Mouse (Mus musculus) neutrophil, adult 5-6 weeks (primary cell): ENCODE data around the gene Gpr155. TPM values are rescaled to one million over a fixed set of nuclear protein-coding genes. Genes with fewer than 3 reads are reported as not detected.
A peak's percentile ranks its signal among the peaks of the same experiment; 100 is the strongest.

Experiments used
- ATAC-seq: fragments of 151-379, 151-347 bp; 2 replicates; pipeline ENCODE4 v1.8.0; 2017; ENCODE audit warnings: mild to moderate bottlenecking, moderate TSS enrichment; ENCODE audit not compliant: insufficient number of reproducible peaks, poor library complexity, low FRiP score, severe bottlenecking; ENCODE audit errors: extremely low read depth
- total RNA-seq: library from RNA; stranded (forward); fragments of 200-1000 nt; gene quantifications from 2 replicates; pipeline ENCODE4 v1.2.3, GENCODE M21; 2017

Gpr155 gene
- total RNA-seq, result 20.1 and 24.3 TPM in 2 replicates

- ATAC-seq, result peak; percentile 88
These were observed at the start of gene Gpr155 for GRCm38 (mm10) chr2:73386356-73387046. Gpr155 (minus strand) TSS chr2:73386572.

DNA sequence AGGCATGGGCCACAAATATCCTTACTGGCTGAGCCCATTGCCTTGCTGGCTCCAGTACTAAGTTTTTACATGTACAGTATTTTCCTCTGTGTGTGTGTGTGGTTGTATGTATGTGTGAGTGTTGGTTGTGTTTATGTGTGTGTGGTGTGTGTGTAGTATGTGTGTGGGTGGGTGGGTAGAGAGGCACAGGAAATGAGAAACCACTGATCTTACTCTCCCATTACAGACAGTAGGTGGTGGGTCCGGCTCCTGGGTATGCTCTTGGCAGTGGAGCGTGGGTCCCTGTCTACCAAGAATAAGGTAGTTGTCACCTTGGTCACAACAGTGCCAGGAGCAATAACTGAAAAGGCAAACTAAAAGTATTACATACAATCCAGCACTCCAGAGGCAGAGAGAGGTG, 49.5 kb upstream of the Gpr155 start:
- no peak for ATAC-seq

DNA sequence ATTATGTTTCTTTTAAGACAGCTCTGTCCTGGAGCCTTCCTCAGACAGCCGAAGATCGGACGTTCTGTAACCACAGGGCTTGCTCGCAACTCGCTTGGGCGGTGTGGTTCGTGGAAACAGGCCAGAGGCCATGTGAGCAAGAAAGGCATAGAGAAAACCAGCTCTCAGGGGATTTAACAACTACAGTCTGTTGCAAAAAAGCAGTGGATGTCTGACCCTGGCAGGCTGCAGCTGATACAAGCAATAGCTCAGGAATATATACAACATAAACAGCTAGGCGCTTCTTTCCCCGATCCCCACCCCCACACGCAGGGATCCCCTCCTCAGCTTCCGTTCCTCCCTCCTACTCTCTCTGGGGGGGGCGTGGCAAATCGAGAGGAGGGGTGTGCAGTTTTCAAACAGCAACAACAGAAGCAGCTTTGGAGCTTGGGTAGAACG, 45.6 kb upstream of the Gpr155 start:
- no peak for ATAC-seq

DNA sequence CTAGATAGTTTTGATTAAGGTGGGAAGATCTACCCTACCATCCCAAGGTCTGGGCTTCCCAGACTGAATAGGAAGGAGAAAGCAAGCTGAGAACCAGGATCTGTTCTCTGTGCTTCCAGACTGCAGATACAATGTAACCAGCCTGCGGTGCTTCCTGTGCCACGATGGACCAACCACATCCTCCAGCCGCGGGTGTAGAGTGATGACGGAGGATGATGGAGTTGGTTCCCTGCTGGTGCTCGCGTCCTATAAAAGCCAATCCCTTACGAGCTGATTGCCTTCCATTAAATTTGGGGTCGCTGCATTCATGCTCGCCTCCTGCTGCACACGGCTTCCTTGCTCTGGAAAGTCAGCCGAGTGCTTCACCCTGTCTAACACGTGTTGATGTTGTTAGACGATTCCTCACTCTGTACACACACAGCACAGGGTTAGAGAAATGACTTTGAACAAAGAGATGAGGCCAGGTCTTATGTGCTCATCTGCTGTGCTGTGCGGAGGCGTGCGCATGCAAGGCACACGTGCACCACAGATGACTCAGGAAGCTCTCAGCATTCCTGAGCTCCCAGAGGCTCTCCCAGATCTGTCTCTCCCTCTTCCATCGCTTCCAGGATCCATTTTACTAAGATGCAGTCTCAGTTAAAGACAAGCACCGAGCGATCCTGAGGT, 42.6 kb upstream of the Gpr155 start:
- ATAC-seq, result 0 out of 2 replicates have a peak, but pooled peaks have one; percentile 5

DNA sequence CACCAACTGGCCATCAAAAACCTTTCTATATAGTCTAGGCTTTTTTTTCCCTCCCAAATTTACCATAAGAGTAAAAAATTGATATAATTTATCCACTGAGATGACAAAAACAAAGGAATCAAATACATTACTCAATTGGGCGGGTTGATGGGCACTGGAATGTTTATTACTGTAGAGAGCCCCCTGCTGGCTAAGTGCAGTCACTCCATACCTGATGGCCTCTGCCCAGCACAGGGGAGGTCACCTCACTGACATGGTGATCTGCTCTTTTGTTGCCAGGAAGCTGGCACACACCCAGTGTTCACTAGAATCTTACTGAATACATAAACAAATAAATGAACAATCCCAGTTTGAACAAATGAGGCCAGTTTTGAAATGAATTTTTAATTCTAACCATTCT, 40.9 kb upstream of the Gpr155 start:
- peak; percentile 67 for ATAC-seq

DNA sequence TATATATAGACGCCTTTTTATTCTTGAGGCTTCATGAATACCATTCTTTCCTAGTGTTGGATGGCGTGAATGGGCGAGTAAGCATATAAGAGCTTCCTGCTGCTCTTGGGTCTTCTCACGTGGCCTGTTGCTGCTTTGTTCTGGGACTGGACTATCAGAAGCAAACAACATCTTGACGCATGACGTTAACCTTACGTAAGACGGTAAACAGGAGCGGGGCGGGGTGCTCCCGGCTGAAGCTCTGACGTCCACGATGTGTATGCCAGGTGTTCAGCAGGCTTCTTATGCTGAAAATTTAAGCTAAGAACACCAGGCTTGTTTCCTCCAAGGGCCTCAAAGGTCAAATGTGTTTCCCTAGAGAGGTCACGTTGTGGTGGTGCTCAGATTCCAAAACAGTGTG, 39.5 kb upstream of the Gpr155 start:
- no peak for ATAC-seq

DNA sequence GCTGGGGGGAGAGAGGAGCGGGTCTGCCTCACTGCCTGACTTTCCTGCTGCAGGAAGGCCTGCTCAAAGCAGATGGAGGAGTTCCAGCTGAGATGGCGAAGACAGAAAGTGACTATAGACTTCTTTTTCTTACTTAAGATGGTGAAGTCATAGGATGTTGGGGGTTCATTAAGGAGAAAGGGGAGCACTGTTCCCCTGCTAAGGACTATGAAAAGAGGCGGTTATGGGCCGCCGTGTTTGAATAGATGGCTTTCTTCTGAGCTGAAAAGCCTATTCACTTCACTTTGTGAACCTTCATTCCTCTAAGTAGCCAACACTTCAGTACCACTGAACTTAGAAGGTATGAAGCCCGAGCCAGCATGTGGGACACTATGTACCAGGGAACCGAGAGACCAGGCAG, 33.4 kb upstream of the Gpr155 start:
- no peak for ATAC-seq

- ATAC-seq, result no peak
These were observed 32.9 kb upstream of the Gpr155 start for GRCm38 (mm10) chr2:73419285-73419684.

GRCm38 (mm10) chr2:73415892-73416291, 29.5 kb upstream of the Gpr155 start:
- no peak for ATAC-seq

DNA sequence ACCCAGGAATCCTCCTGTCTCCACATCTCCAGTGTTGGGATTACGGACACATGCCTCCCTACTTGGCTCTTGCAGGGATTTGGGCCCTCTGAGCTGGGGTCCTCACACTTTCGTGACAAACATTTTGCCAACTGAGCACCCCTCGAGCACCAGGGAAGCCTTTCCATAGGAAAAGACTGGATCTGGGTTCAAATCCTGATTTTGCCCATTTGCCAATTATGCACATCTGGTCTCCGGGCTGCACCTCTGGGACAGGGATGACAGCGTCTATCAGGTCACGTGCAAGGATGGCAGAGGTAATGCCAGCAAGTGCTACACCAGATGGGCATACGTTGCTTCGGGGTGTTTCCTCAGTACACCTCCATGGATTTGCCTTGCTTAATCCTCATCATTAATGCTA, 23.7 kb upstream of the Gpr155 start:
- ATAC-seq, result no peak

DNA sequence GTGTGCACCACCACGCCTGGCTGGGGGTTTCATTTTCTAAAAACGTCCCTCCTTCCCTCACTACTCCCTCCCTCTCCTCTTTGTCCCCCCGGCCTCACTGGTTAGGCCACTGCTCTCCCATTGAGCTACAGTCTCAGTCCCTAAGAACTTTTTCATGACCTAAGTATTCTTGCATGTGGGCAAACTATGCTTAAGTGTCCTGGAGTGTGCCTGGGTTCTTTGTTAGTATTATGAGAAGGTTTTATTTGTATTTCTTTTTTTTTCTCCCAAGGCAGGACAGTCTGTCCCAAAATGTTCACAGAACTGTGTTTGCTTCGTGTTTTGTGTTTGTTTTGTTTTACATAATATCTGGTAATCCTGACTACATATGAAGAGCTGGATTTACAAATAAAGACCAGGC, 21.3 kb upstream of the Gpr155 start:
- ATAC-seq, result no peak

- ATAC-seq, result no peak
These were observed 20.1 kb upstream of the Gpr155 start for GRCm38 (mm10) chr2:73406336-73406915.

GRCm38 (mm10) chr2:73404980-73405379, 18.6 kb upstream of the Gpr155 start:
- ATAC-seq, result no peak

DNA sequence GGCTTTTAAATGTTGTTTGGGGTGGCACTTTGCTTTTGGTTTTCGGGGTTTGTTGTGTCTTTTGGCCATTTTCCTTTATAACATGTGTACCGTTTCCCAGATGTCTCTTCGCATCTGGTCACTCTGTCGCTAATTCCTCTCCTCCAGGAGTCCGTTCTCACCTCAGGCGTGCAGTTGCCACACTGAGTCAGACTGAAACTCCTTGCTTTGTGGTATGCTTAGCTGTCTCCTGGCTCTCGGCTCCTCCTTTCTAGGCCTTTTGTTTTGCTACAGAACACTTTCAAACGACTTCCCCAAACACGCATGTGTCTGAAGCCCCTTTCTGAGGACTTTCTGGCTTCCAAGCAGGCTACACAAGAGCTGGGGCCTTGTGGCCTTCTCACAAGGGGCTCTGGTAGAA, 18.1 kb upstream of the Gpr155 start:
- no peak for ATAC-seq

GRCm38 (mm10) chr2:73403385-73404013, 17.1 kb upstream of the Gpr155 start:
- no peak for ATAC-seq

- ATAC-seq, result no peak
These were observed 15.3 kb upstream of the Gpr155 start for GRCm38 (mm10) chr2:73401689-73402088.

GRCm38 (mm10) chr2:73397476-73397875, 11.1 kb upstream of the Gpr155 start:
- no peak for ATAC-seq

DNA sequence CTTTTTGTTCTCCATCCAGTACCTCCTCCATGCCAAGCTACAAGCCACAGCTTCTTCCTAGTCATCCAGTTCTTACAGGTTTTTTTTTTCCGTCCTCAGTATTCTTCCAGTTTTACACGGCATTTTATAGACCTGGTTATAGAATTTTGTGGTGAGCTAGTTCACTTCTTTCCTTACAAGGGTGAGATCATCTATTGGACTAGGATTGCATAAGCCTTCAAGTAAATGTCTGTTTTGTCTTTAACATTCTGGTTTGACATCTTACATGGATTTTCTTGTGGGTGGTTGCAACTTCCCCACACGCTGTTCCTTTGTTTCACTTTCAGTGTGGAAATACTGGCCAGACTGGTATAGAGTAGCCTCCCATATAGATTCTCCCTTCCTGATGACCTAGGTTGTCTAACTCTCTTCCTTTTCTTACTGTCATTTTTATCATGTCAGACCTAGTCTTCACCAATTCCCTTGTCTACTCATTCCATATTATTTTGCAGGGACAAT, 10.5 kb upstream of the Gpr155 start:
- ATAC-seq, result no peak

DNA sequence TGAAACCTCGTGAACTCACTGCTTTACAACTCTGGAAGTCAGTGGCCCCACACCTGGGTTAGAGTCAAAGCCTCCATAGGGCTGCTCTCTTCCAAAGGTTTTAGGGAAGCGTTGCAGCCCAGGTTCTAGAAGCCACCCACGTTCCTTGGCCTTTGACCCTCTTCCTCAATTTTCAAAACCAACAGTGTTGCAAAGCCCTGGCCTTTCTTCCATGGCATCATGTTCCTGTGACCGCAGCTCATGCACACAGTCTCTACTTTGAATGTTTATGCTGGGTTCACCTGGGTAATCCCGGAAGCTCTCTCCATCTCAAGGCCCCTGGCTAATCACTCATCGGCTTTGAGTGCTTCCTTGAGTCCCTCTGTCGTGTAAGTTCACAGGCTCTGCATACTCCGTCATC, 9.1 kb upstream of the Gpr155 start:
- ATAC-seq, result no peak

DNA sequence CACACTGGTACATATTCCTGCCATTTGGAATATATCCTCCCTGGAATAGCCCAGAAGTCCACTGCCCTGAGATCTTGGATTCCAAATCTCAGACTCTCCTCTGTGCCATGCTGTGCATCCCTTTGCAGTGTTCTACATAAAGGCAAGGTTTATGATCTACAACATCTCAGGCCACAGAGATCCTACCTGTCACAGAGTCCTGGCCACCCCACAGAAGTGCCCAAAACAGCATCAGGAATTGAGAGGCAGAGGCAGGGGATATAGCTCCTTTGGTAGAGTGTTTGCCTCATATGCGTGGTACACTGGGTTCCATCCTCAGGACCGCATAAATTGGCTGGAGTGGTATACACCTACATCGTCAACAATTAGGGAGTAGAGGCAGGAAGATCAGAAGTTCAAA, 8.1 kb upstream of the Gpr155 start:
- no peak for ATAC-seq
